Mouse (Mus musculus) spleen, adult 12 weeks (tissue): ENCODE data around the gene Scml4.

Experiments used
- DNase-seq: peaks from one replicate; pipeline ENCODE4 v3.0.0; 2022; ENCODE audit warnings: low spot score

Scml4 gene

GRCm38 (mm10) chr10:42903054-42903453 is 42.9 kb downstream of the Scml4 start:
- DNase-seq, result no peak

DNA sequence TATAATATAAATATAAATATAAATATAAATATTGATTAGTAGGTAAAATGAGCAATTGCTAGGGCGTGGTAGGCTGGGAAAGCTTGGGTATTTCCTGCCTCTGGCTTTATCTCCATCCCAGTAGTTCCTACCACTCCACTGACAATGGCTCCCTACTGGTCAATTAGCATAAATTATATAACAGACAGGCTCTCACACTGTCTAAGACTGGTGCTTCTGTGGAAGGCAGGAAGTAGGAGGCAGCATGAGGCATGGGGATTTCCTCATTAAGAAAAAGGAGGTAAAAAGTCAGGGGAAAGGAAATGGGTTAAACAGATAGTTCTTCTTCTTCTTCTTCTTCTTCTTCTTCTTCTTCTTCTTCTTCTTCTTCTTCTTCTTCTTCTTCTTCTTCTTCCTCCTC is 48.4 kb downstream of the Scml4 start:
- no peak for DNase-seq

DNA sequence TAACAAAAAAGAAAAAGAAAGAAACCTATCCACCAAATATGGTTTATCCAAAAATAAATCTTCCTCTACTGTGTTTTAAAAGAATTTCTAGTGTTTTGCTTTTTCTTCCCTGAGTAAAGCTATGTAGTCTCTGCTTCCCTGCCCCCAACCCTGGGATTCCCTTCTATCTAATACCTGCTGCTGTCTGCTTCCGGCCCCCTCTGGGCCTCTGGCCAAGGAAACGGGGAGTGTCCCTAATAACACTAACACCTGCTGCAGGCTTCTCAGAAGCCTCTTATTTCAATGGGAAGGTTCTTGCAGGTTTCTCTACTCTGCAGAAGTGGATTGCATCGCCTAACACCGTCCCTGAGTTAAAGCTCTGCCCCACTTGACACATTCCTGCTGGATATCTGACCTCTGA is 50.4 kb downstream of the Scml4 start:
- no peak for DNase-seq

GRCm38 (mm10) chr10:42912056-42912455 is 51.9 kb downstream of the Scml4 start:
- DNase-seq, result no peak

DNA sequence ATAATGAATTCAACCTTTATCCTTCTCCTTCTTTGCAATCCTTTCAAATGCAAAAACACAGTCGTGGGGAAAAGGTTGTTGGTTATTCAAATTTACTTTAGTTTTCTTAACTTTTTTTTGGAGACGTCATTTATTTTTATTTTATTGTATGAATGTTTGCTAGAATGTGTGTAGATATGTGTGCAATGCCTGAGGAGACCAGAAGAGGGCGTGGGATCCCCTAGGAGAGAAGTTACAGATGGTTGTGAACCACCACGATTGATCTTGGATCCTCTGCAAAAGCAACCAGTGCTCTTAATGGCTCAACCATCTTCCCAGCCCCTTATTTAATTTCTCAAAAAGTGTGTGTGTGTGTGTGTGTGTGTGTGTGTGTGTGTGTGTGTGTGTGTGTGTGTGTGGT is 53.0 kb downstream of the Scml4 start:
- DNase-seq, result no peak

DNA sequence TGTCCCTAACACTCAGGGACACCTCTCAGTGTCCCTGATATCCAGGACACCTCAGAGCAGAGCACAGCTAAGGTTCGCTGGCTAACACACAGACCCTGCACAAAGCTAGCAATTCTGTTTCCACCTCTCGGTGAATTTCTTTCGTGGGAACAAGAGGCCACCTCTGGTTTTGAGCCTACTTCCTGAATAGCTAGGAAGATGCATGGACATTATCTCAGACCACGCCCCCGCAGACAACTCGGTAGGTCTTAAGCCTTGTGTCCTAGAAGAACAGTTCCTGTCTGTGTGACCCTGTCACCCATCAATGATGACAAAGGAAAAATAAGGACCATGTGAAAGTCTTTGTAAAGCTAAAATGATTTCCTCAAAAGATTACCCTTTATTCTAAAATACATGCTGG is 54.0 kb downstream of the Scml4 start:
- no peak for DNase-seq

GRCm38 (mm10) chr10:42917355-42917754 is 57.2 kb downstream of the Scml4 start:
- no peak for DNase-seq

DNA sequence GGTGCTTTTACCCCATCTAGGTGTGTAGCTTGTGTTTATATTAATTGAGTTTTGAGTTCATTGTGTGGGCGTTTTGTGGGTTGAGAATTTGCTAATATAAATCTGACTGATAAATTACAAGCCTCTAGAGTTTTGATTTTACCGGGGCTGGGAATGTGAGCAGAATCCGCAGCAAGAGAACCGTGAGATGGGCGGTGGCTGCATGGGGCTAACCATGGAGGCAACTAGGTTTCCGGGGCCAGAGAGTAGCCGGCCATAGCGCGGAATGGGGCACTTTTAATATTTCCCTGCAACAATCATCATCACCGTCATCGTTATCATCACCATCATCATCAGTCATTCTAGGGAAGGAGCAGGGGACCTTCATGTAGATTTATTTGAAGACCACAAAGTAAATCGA is 59.6 kb downstream of the Scml4 start:
- DNase-seq, result no peak

DNA sequence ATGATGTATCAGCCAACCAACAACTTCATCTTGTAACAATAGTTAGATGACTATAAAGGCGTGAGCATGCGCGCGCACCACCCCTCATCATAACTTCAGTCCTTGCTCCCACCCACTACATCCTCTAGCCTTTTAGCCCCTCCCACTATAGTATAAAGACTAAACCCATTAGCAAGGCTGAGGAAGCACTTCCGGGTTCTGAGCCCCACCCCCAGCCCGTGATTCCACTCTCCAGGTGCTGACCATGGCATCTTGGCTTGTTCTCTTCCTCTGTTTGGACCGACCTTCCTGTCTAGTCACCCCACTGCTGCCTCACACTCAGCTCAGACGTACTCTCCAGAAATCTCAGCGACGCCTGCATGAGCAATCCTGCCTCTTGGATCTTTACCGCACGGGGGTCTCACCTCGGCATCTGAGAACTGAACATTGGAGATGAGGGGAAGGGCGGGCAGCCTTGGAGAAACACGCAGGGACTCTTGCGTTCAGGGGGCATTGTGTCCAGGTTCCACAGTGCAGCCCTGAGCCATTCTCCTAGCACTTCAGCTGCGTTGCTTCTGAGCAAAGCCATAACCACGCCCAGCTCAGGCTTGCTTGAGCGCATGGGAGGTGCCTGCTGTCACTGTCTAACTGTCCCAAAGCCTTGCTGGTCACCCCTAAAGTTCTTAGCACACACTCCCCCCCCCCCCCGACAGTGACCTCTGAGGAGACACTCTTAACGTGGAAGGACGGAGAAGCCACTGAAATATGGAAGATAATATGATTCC is 65.1 kb downstream of the Scml4 start:
- DNase-seq, result no peak

GRCm38 (mm10) chr10:42930121-42930650 is 70.0 kb downstream of the Scml4 start:
- DNase-seq, result no peak

DNA sequence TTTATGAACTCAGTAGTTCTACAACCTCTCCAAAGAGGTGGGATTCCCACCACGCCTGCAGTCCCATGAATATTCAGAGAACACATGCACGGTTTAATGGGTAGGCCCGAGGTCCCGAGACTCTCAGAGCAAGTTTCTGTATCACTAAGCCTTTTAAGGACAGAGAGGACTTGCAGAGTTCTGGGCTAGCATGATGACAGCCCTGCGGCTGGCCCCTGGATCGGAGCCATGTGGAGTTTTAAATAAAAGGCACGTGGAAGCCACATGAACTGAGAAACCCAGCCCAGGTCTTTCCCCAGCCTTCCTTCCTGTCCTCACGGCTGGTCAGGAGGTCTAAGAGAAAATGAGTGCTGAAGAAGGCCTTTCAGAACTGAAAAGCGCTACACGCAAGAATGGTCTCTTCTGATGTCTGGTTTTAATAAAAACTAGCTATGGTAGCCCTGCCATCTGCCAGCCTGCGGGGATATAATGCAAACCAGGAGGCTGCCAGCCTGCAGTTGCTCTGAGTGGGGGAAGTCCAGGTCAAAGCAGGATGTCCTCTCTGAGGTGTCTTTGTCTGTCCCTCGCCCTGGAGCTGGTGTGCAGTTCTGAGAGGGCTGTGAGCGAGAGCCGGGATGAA is 72.8 kb downstream of the Scml4 start:
- no peak for DNase-seq

- no peak for DNase-seq
Observed at GRCm38 (mm10) chr10:42934672-42935071, 74.5 kb downstream of the Scml4 start.

DNA sequence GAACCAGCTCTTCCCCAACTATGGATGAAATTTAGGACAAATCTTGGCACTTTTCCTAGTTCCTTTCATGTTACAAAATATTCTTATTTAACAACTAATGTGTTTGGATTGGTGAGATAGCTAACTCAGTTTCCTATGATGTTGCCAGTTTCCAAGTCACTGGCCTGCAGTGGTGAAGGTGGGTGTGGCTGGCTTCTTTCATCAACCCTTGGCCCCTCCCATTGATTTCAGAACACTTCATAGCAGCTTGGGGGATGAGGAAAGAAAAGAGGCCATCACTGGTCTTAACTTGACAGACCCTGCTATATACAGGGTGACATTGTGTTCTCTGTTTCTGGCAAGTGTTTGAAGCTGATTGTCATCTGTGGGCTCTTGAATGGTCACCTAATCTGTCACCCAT is 76.0 kb downstream of the Scml4 start:
- no peak for DNase-seq

GRCm38 (mm10) chr10:42938361-42938760 is 78.2 kb downstream of the Scml4 start:
- DNase-seq, result no peak

DNA sequence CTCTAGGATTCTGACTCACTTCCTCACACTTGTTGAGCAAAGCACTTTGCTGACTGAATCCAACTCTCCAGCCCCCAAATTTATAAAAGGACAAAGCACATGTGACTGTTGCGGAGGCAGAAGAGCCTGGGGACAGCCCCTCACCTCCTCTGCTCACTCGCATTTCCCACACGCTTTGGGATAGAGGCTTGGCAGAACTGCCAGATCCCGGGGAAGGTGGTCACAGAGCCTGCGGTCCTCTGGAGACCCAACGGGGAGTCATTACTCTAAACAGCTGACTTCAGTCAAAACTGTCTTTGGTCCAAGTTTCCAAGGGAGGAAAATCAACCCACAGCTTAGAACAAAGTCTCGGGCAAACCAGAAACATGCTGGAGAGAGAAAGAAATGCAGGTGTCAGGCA is 79.5 kb downstream of the Scml4 start:
- DNase-seq, result no peak

- no peak for DNase-seq
Observed at GRCm38 (mm10) chr10:42940193-42941050, 80.3 kb downstream of the Scml4 start.

DNA sequence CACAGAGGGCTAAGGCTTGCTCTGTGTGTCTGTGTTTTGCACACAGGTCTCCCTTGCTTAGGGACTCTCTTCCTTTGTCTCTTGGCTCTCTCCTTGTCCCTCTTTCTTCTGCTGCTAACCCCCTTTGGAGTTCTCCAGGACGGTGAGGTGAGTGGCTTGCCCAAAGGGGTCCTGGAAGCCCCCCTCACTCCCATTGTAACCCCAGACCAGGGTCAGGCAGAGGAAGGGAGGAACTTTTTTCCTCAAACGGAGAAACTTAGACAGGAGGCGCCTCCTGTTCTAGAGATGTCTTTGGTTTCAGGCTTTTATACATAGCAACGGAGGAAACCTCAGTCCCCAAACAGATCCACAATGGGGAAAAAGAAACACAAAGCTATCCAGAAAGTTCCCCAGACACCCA is 81.1 kb downstream of the Scml4 start:
- no peak for DNase-seq

- DNase-seq, result no peak
Observed at GRCm38 (mm10) chr10:42941697-42942221, 81.6 kb downstream of the Scml4 start.

DNA sequence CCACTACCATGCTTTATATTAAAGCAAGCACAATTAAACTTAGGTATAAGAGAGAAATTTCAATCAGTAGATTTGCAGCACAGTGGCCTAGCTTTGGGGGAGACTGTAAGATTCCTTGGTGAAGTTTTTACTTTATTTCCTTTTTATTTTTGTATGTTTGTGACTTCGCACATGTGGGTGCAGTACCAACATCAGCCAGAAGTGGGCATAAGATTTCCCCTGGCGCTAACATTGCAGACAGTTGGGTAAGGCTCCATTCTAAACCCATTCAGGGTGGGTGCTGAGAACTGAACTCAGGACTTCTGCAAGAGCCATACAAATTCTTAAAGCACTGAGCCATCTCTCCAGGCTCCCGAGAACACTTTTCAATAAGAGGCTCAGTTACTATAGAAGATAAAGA is 82.1 kb downstream of the Scml4 start:
- no peak for DNase-seq

GRCm38 (mm10) chr10:42945316-42945715 is 85.1 kb downstream of the Scml4 start:
- DNase-seq, result no peak

DNA sequence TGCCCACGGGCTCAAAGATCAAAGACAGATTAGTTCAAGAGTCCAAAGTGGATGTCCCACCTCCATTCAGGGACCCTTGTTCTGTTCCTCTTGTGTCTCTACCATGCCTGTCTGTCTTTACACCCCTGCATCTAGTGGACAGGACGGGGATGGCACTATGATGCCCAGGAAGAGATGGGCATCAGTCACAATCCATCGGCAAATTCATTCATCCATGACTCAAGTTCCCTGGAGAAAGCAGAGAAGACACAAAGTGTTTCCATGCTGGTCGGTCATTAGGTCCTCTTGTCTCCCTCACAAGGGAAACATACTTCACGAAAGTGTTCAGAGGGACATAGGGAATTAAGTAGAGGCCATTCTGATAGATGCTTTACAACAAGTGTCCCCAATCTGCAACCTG is 87.2 kb downstream of the Scml4 start:
- no peak for DNase-seq

DNA sequence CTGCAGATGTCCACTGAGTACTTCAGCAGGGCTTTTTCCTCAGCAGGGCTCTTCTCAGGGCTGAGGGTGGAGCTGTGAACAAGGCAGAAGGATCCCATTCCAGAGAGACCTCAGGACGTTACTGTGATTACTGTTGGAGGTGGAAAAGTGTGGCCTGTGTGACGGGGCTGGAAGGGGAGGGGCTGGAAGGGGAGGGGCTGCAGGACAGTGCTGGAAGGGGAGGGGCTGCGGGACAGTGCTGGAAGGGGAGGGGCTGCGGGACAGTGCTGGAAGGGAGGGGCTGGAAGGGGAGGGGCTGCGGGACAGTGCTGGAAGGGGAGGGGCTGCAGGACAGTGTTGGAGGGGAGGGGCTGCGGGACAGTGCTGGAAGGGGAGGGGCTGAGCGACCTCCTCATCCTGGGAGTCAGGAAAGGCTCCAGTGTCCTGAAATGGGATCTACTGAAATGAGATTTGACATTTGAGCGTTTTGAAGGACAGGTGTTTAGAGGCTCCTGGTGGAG is 90.1 kb downstream of the Scml4 start:
- DNase-seq, result no peak
